Mouse (Mus musculus) midbrain, embryonic 11.5 days (tissue): ENCODE results near the gene Mrps9. TPM values are rescaled to one million over a fixed set of nuclear protein-coding genes. Genes with fewer than 3 reads are reported as not detected.

Source experiments
- ATAC-seq: fragments of 200-750 bp; cut with Nextera tagmentation; 2 replicates; pipeline ENCODE4 v1.8.0; 2017; ENCODE audit warnings: moderate TSS enrichment, moderate library complexity; ENCODE audit not compliant: low FRiP score
- DNase-seq: peaks from one replicate; pipeline ENCODE4 v3.0.0; 2015; ENCODE audit warnings: low spot score; ENCODE audit errors: missing footprints
- H3K27ac ChIP-seq: fragments of 300-500 bp; sonication (generic); 2 replicates; pipeline ENCODE4 v1.5.1; 2014; ENCODE audit warnings: low read depth, low read length
- H3K27me3 ChIP-seq: fragments of 300-500 bp; sonication (generic); 2 replicates; pipeline ENCODE4 v1.6.1; 2014; ENCODE audit warnings: mild to moderate bottlenecking, low read length, moderate library complexity, mixed read lengths; ENCODE audit not compliant: control insufficient read depth, insufficient read depth
- H3K36me3 ChIP-seq: fragments of 300-500 bp; sonication (generic); 2 replicates; pipeline ENCODE4 v1.6.1; 2014; ENCODE audit warnings: mild to moderate bottlenecking, low read length, moderate library complexity, mixed read lengths; ENCODE audit not compliant: control insufficient read depth, insufficient read depth
- H3K4me1 ChIP-seq: fragments of 300-500 bp; sonication (generic); 2 replicates; pipeline ENCODE4 v1.6.1; 2014; ENCODE audit warnings: low read length; ENCODE audit not compliant: control insufficient read depth, insufficient read depth
- H3K4me2 ChIP-seq: fragments of 300-500 bp; sonication (generic); 2 replicates; pipeline ENCODE4 v1.6.1; 2014; ENCODE audit warnings: mild to moderate bottlenecking, moderate library complexity
- H3K4me3 ChIP-seq: fragments of 300-500 bp; sonication (generic); 2 replicates; pipeline ENCODE4 v1.5.1; 2014; ENCODE audit warnings: low read depth, low read length
- H3K9ac ChIP-seq: fragments of 300-500 bp; sonication (generic); 2 replicates; pipeline ENCODE4 v1.6.1; 2014; ENCODE audit warnings: low read length
- H3K9me3 ChIP-seq: fragments of 300-500 bp; sonication (generic); 2 replicates; pipeline ENCODE4 v1.6.1; 2016; ENCODE audit warnings: low read length; ENCODE audit not compliant: control insufficient read depth
- WGBS: fragments of 180-500 bp; shearing (Covaris S2); extraction: QIAGEN DNeasy Blood & Tissue Kit; methylation state at CpG from one replicate; pipeline ENCODE4 v1.1.7; 2014; 5-methylcytosine and 5-hydroxymethylcytosine counted together
- polyA plus RNA-seq: library from polyadenylated mRNA; unstranded; fragments of >200 nt; fragmentation: Nextera tagmentation; extraction: Ambion mirVana; gene quantifications from 2 replicates; pipeline ENCODE4 v1.2.1, GENCODE M21; 2014

Gene Mrps9
- polyA plus RNA-seq = 57.4 and 58.3 TPM in 2 replicates

GRCm38 (mm10) chr1:42850663-42851397, at the start of gene Mrps9:
TSS of gene Mrps9 (plus strand) at chr1:42851233.
- DNase-seq (peak; percentile 100), ATAC-seq (peak; percentile 100)
- Histone ChIP-seq H3K27me3 (no peaks in the 10 kb centered on the region), H3K4me1 (peaks cover 4% of the 10 kb centered on the region), H3K9me3 (no peaks in the 10 kb centered on the region), H3K27ac (no peak within 1 kb of the TSS), H3K36me3 (no peaks in the 10 kb centered on the region), H3K4me3 (peak within 1 kb of the TSS; percentile 77), H3K4me2 (peak within 1 kb of the TSS; percentile 52), H3K9ac (peak within 1 kb of the TSS; percentile 74)
- under 1% methylated on average over 23 of the region's 23 CpGs for WGBS

GRCm38 (mm10) chr1:42813301-42813845, 37.7 kb upstream of the Mrps9 start:
- Histone ChIP-seq H3K36me3 (no peaks in the 10 kb centered on the region), H3K4me2 (no peak overlapping the region), H3K27ac (no peak overlapping the region), H3K9ac (no peak overlapping the region), H3K4me1 (no peaks in the 10 kb centered on the region), H3K27me3 (no peaks in the 10 kb centered on the region), H3K9me3 (no peaks in the 10 kb centered on the region), H3K4me3 (no peak overlapping the region)
- 90% methylated on average over 6 of the region's 6 CpGs for WGBS
- DNase-seq = no peak
- ATAC-seq = no peak

GRCm38 (mm10) chr1:42814798-42815619, 36.0 kb upstream of the Mrps9 start:
- H3K27ac ChIP-seq = no peak overlapping the region
- H3K4me1 ChIP-seq = no peaks in the 10 kb centered on the region
- no peaks in the 10 kb centered on the region for H3K27me3 ChIP-seq
- no peak for DNase-seq
- H3K4me3 ChIP-seq = no peak overlapping the region
- ATAC-seq = no peak
- H3K36me3 ChIP-seq = no peaks in the 10 kb centered on the region
- WGBS = 89% methylated on average over 15 of the region's 15 CpGs
- no peak overlapping the region for H3K4me2 ChIP-seq
- no peak overlapping the region for H3K9ac ChIP-seq
- H3K9me3 ChIP-seq = no peaks in the 10 kb centered on the region

- ATAC-seq (no peak), DNase-seq (no peak)
- H3K36me3 ChIP-seq = no peaks in the 10 kb centered on the region
- no peaks in the 10 kb centered on the region for H3K9me3 ChIP-seq
- H3K9ac ChIP-seq = peak overlapping the region; percentile 74
- H3K4me2 ChIP-seq = peak overlapping the region; percentile 52
- H3K4me1 ChIP-seq = peaks cover 4% of the 10 kb centered on the region
- WGBS = under 1% methylated on average over 21 of the region's 21 CpGs
- H3K27ac ChIP-seq = no peak overlapping the region
- no peaks in the 10 kb centered on the region for H3K27me3 ChIP-seq
- H3K4me3 ChIP-seq = peak overlapping the region; percentile 77
Observed at GRCm38 (mm10) chr1:42851398-42851767, 350 bp downstream of the Mrps9 start.

- H3K36me3 ChIP-seq = no peaks in the 10 kb centered on the region
- H3K27me3 ChIP-seq = no peaks in the 10 kb centered on the region
- H3K27ac ChIP-seq = no peak overlapping the region
- H3K4me3 ChIP-seq = peak overlapping the region; percentile 77
- no peaks in the 10 kb centered on the region for H3K9me3 ChIP-seq
- DNase-seq (no peak), ATAC-seq (no peak)
- peak overlapping the region; percentile 74 for H3K9ac ChIP-seq
- H3K4me2 ChIP-seq = peak overlapping the region; percentile 52
- H3K4me1 ChIP-seq = peaks cover 4% of the 10 kb centered on the region
- 3% methylated on average over 16 of the region's 16 CpGs for WGBS
Observed at GRCm38 (mm10) chr1:42851810-42852209, 777 bp downstream of the Mrps9 start.

- Histone ChIP-seq H3K4me3 (no peak overlapping the region), H3K4me1 (no peaks in the 10 kb centered on the region), H3K9me3 (no peaks in the 10 kb centered on the region), H3K27me3 (no peaks in the 10 kb centered on the region), H3K9ac (no peak overlapping the region), H3K36me3 (no peaks in the 10 kb centered on the region), H3K4me2 (no peak overlapping the region), H3K27ac (no peak overlapping the region)
- ATAC-seq (no peak), DNase-seq (no peak)
- WGBS = 90% methylated on average over 5 of the region's 5 CpGs
Observed at GRCm38 (mm10) chr1:42864719-42865250, 13.8 kb downstream of the Mrps9 start.

GRCm38 (mm10) chr1:42865336-42865939, 14.4 kb downstream of the Mrps9 start:
- H3K27ac ChIP-seq = no peak overlapping the region
- ATAC-seq (no peak), DNase-seq (no peak)
- no peaks in the 10 kb centered on the region for H3K4me1 ChIP-seq
- no peaks in the 10 kb centered on the region for H3K36me3 ChIP-seq
- no peak overlapping the region for H3K9ac ChIP-seq
- no peaks in the 10 kb centered on the region for H3K27me3 ChIP-seq
- no peak overlapping the region for H3K4me2 ChIP-seq
- H3K9me3 ChIP-seq = no peaks in the 10 kb centered on the region
- no peak overlapping the region for H3K4me3 ChIP-seq
- 100% methylated on average over 4 of the region's 4 CpGs for WGBS

GRCm38 (mm10) chr1:42865986-42866385, 15.0 kb downstream of the Mrps9 start:
- DNase-seq = no peak

More at GRCm38 (mm10) chr1:42865986-42866385, 15.0 kb downstream of the Mrps9 start:
- Histone ChIP-seq H3K27ac (no peak overlapping the region), H3K4me3 (no peak overlapping the region), H3K9me3 (no peaks in the 10 kb centered on the region), H3K36me3 (no peaks in the 10 kb centered on the region), H3K9ac (no peak overlapping the region), H3K4me2 (no peak overlapping the region), H3K4me1 (no peaks in the 10 kb centered on the region), H3K27me3 (no peaks in the 10 kb centered on the region)
- no peak for ATAC-seq
- 97% methylated on average over 4 of the region's 4 CpGs for WGBS
